Mouse (Mus musculus) erythroblast, embryonic 14.5 days (primary cell): ENCODE results near the gene Cntnap1.

ENCODE experiments used
- GATA1 ChIP-seq: IDR thresholded peaks from 2 replicates; pipeline ENCODE4 v1.6.1; 2012; ENCODE audit warnings: low read length, inconsistent platforms, mixed read lengths
- TAL1 ChIP-seq: IDR thresholded peaks from 3 replicates; pipeline ENCODE4 v1.6.1; 2012; ENCODE audit warnings: low read length, inconsistent platforms, mixed read lengths

- no peak for TF ChIP-seq GATA1
- TF ChIP-seq TAL1, result no peak
Observed at GRCm38 (mm10) chr11:101216936-101217335, 46.6 kb downstream of the Cntnap1 start.
